Comparison of ENCODE assay signal across 16 mouse cellular contexts in genomic region chr1:93214612-93215011, GRCm38 (mm10). TPM values are rescaled to one million over a fixed set of nuclear protein-coding genes. Genes with fewer than 3 reads are reported as not detected.
A peak's percentile ranks its signal among the peaks of the same experiment; 100 is the strongest.
DNase-seq lines count a peak whose midpoint lies in the region; ATAC-seq lines count a peak whose summit lies in the region.
"Had no signal": no experiment of that assay in that cellular context is flagged by ENCODE, and none has a peak within 500 bp of the region (broad histone marks: within the 10 kb centered on the region; RNA-seq: fewer than 3 reads in every experiment).

No protein-coding gene starts in this region.

- H3K27me3 ChIP-seq in neural tube, embryonic 11.5 days (ENCODE audit: control insufficient read depth, insufficient read depth, low read length) = no peaks in the 10 kb centered on the region
- no peaks in the 10 kb centered on the region for H3K27me3 ChIP-seq in neural tube, embryonic 15.5 days (replicated peaks)
- H3K27me3 ChIP-seq in limb, embryonic 12.5 days = no peaks in the 10 kb centered on the region
- H3K27me3 ChIP-seq in hindbrain, embryonic 13.5 days = 0 out of 2 replicates have a peak, but pooled peaks cover 3% of the 10 kb centered on the region

- H3K4me3 ChIP-seq in neural tube, embryonic 11.5 days (ENCODE audit: low read depth, low read length) = no peak overlapping the region
- no peak overlapping the region for H3K4me3 ChIP-seq in neural tube, embryonic 15.5 days (replicated peaks)
- no peak overlapping the region for H3K4me3 ChIP-seq in limb, embryonic 12.5 days (replicated peaks)
- H3K4me3 ChIP-seq in hindbrain, embryonic 13.5 days = no peak overlapping the region
- H3K4me3 ChIP-seq: heart, embryonic 12.5 days; left cerebral cortex, adult 2 months had no signal

- no peaks in the 10 kb centered on the region for H3K9me3 ChIP-seq in neural tube, embryonic 11.5 days (ENCODE audit: control insufficient read depth, low read length)
- no peaks in the 10 kb centered on the region for H3K9me3 ChIP-seq in neural tube, embryonic 15.5 days (replicated peaks)
- H3K9me3 ChIP-seq in limb, embryonic 12.5 days = no peaks in the 10 kb centered on the region
- H3K9me3 ChIP-seq in hindbrain, embryonic 13.5 days = no peaks in the 10 kb centered on the region
- H3K9me3 ChIP-seq: heart, embryonic 12.5 days had no signal

- H3K36me3 ChIP-seq in neural tube, embryonic 11.5 days (ENCODE audit: control insufficient read depth, insufficient read depth, low read length) = no peaks in the 10 kb centered on the region
- H3K36me3 ChIP-seq in neural tube, embryonic 15.5 days = no peaks in the 10 kb centered on the region
- H3K36me3 ChIP-seq in limb, embryonic 12.5 days = no peaks in the 10 kb centered on the region
- H3K36me3 ChIP-seq in hindbrain, embryonic 13.5 days = no peaks in the 10 kb centered on the region
- H3K36me3 ChIP-seq: heart, embryonic 12.5 days had no signal

- no peak for ATAC-seq in neural tube, embryonic 11.5 days (ENCODE audit: insufficient read depth, low FRiP score, low TSS enrichment)
- ATAC-seq in neural tube, embryonic 15.5 days (ENCODE audit: low FRiP score) = no peak
- ATAC-seq in limb, embryonic 12.5 days (ENCODE audit: insufficient number of reproducible peaks, insufficient read depth, low FRiP score, low TSS enrichment, low read depth) = peak; percentile 44
- ATAC-seq in hindbrain, embryonic 13.5 days (ENCODE audit: low FRiP score) = no peak
- ATAC-seq: CD4-positive, CD25-positive, alpha-beta regulatory T cell, adult 4 months had no signal

- peaks cover 9% of the 10 kb centered on the region; the same call in 1 of the 2 replicates for H3K4me1 ChIP-seq in neural tube, embryonic 11.5 days (ENCODE audit: control insufficient read depth, insufficient read depth, low read length)
- peaks cover 39% of the 10 kb centered on the region for H3K4me1 ChIP-seq in neural tube, embryonic 15.5 days
- peaks cover 86% of the 10 kb centered on the region for H3K4me1 ChIP-seq in limb, embryonic 12.5 days (replicated peaks)
- peaks cover 35% of the 10 kb centered on the region for H3K4me1 ChIP-seq in hindbrain, embryonic 13.5 days (replicated peaks)

- WGBS in neural tube, embryonic 11.5 days = 28% methylated on average over 5 of the region's 5 CpGs
- 24% methylated on average over 5 of the region's 5 CpGs for WGBS in neural tube, embryonic 15.5 days
- 52% methylated on average over 5 of the region's 5 CpGs for WGBS in limb, embryonic 12.5 days
- WGBS in hindbrain, embryonic 13.5 days = 24% methylated on average over 5 of the region's 5 CpGs

- peak overlapping the region; percentile 9; the same call in 1 of the 2 replicates for H3K9ac ChIP-seq in neural tube, embryonic 11.5 days (ENCODE audit: low read length)
- no peak overlapping the region for H3K9ac ChIP-seq in neural tube, embryonic 15.5 days (replicated peaks)
- H3K9ac ChIP-seq in limb, embryonic 12.5 days (replicated peaks) = no peak overlapping the region
- no peak overlapping the region for H3K9ac ChIP-seq in hindbrain, embryonic 13.5 days
- H3K9ac ChIP-seq: heart, embryonic 12.5 days had no signal

- no peak for DNase-seq in neural tube, embryonic 11.5 days (ENCODE audit: low spot score)
- DNase-seq in embryo, embryonic 9.5 days (ENCODE audit: extremely low spot score) = peak; percentile 32
- no peak for DNase-seq in lung, postnatal 36 days
- no peak for DNase-seq in testis, postnatal 10 days (ENCODE audit: low spot score)
- DNase-seq: cerebellum, adult 18-20 months; gastrocnemius, postnatal 36 days; heart, postnatal 36 days; right cerebral cortex, postnatal 25 days had no signal

- H3K4me2 ChIP-seq in neural tube, embryonic 11.5 days (ENCODE audit: low read depth) = no peak overlapping the region
- H3K4me2 ChIP-seq in neural tube, embryonic 15.5 days = no peak overlapping the region
- no peak overlapping the region for H3K4me2 ChIP-seq in limb, embryonic 12.5 days
- H3K4me2 ChIP-seq in hindbrain, embryonic 13.5 days = no peak overlapping the region
- H3K4me2 ChIP-seq: heart, embryonic 12.5 days; liver, embryonic 11.5 days had no signal

- H3K27ac ChIP-seq in neural tube, embryonic 11.5 days (ENCODE audit: low read depth, low read length) = no peak overlapping the region
- no peak overlapping the region for H3K27ac ChIP-seq in neural tube, embryonic 15.5 days (replicated peaks)
- peak overlapping the region; percentile 87 for H3K27ac ChIP-seq in limb, embryonic 12.5 days
- H3K27ac ChIP-seq in hindbrain, embryonic 13.5 days = no peak overlapping the region
- H3K27ac ChIP-seq: left cerebral cortex, adult 2 months had no signal

RNA-seq across cellular contexts. Expression of gene Sned1, which starts 21.0 kb away (rescaled TPM):
- 5.3 and 6.6 TPM in 2 replicates for polyA plus RNA-seq in neural tube, embryonic 11.5 days (2014; fragmentation: Nextera tagmentation; extraction: Ambion mirVana)
- 7.5 and 8.0 TPM in 2 replicates for polyA plus RNA-seq in neural tube, embryonic 15.5 days (2015; fragmentation: Nextera tagmentation; extraction: Ambion mirVana)
- 39.5 and 45.7 TPM in 2 replicates for polyA plus RNA-seq in limb, embryonic 12.5 days (2016; fragmentation: Nextera tagmentation; extraction: Ambion mirVana)
- polyA plus RNA-seq in hindbrain, embryonic 13.5 days (2015; fragmentation: Nextera tagmentation; extraction: Ambion mirVana) = 8.8 and 9.3 TPM in 2 replicates

RNA-seq across cellular contexts. Expression of gene Crocc2, which starts 46.1 kb away (rescaled TPM):
- 0.12 and 0.15 TPM in 2 replicates for polyA plus RNA-seq in neural tube, embryonic 11.5 days (2014; fragmentation: Nextera tagmentation; extraction: Ambion mirVana)
- 0.23 and 0.32 TPM in 2 replicates for polyA plus RNA-seq in neural tube, embryonic 15.5 days (2015; fragmentation: Nextera tagmentation; extraction: Ambion mirVana)
- polyA plus RNA-seq in limb, embryonic 12.5 days (2016; fragmentation: Nextera tagmentation; extraction: Ambion mirVana) = 0.27 and 0.33 TPM in 2 replicates
- 0.19 and 0.38 TPM in 2 replicates for polyA plus RNA-seq in hindbrain, embryonic 13.5 days (2015; fragmentation: Nextera tagmentation; extraction: Ambion mirVana)
- polyA plus RNA-seq: CD4-positive, CD25-positive, alpha-beta regulatory T cell, adult 4 months had no signal

RNA-seq across cellular contexts. Expression of gene 2310007B03Rik, which starts 53.9 kb away (rescaled TPM):
- 0.57 TPM in 1 of 2 replicates, not detected in the other for polyA plus RNA-seq in neural tube, embryonic 11.5 days (2014; fragmentation: Nextera tagmentation; extraction: Ambion mirVana)
- 0.10 and 0.75 TPM in 2 replicates for polyA plus RNA-seq in neural tube, embryonic 15.5 days (2015; fragmentation: Nextera tagmentation; extraction: Ambion mirVana)
- 0.10 and 0.18 TPM in 2 replicates for polyA plus RNA-seq in limb, embryonic 12.5 days (2016; fragmentation: Nextera tagmentation; extraction: Ambion mirVana)
- polyA plus RNA-seq in hindbrain, embryonic 13.5 days (2015; fragmentation: Nextera tagmentation; extraction: Ambion mirVana) = 0.29 and 0.30 TPM in 2 replicates
- polyA plus RNA-seq: CD4-positive, CD25-positive, alpha-beta regulatory T cell, adult 4 months; cortical plate, adult 2 months; heart, embryonic 12.5 days had no signal
